9 mouse cellular contexts compared by ENCODE assay signal in the genomic region with DNA sequence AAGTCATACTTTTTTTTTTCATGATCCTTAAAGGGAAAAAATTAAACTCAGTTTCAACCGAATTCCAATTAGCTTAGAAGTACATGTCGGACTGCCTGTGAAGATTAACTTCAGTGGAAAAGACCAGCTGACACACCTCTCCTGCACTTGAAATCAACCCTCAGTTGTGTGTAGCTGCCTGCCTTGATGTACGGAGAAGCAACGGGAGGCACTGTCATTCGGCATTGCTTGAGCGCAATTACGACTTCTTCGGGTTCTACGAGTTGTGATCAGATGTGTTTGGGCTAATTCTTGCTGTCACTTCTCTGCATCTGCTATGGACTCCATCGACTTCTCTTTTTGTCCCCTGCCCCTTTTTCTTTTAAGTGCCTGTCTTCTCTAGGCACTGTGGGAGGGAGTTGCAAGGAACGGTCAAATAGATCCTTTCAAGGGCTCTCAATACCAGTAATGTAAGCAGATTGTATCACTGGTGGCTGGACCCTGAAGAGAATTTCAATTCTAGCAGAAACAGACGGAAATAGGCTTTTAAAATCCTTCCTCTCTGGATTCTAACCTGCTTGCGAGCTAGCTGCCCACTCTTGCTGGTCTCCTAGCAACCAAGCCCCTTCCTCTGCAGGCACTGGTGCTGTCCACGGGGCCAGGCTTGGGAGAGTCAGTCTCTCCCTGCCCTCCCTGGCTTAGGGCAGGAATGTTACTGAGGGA. TPM values are rescaled to one million over a fixed set of nuclear protein-coding genes. Genes with fewer than 3 reads are reported as not detected.
DNase-seq lines count a peak whose midpoint lies in the region.
"Had no signal": no experiment of that assay in that cellular context is flagged by ENCODE, and none has a peak within 500 bp of the region (broad histone marks: within the 10 kb centered on the region; RNA-seq: fewer than 3 reads in every experiment).

No protein-coding gene starts in this region.

- intact Hi-C loops in gastrocnemius, postnatal 36 days (cut with DNase I), result no loop called here

- DNase-seq in cerebellum, postnatal 14 days, result peak; percentile 53 to 62
- DNase-seq in cerebellum, adult 9-10 months, result no peak
- DNase-seq in right cerebral cortex, postnatal 4 days, result peak; percentile 42
- DNase-seq in right cerebral cortex, postnatal 36 days (ENCODE audit: low spot score in 2 of 2), result no peak
- DNase-seq in mesoderm, embryonic 11.5 days (ENCODE audit: low read depth, low spot score), result peak; percentile 70
- DNase-seq in yolk sac, embryonic 10.5 days (ENCODE audit: low spot score), result peak; percentile 45
- no peak for DNase-seq in gastrocnemius, postnatal 36 days
- no peak for DNase-seq in kidney, adult 18-20 months
- DNase-seq: liver, postnatal 0 days had no signal

RNA-seq across cellular contexts. Expression of a gene that starts 36.0 kb away (rescaled TPM):
- total RNA-seq in gastrocnemius, postnatal 36 days (2021), result 10 to 100 TPM; 23.7 to 31.1 TPM

Comparison
In these comparisons a context has a peak if more than half of its experiments do, and no peak if none do; other contexts are left out.
1. DNase-seq: peak in cerebellum, postnatal 14 days (2 of 2), right cerebral cortex, postnatal 4 days (single experiment), mesoderm, embryonic 11.5 days (single experiment) and yolk sac, embryonic 10.5 days (single experiment); none in cerebellum, adult 9-10 months (single experiment), right cerebral cortex, postnatal 36 days (0 of 2), gastrocnemius, postnatal 36 days (0 of 2) and kidney, adult 18-20 months (single experiment).